Mouse (Mus musculus): ENCODE results near the gene Wwox. TPM values are rescaled to one million over a fixed set of nuclear protein-coding genes. Genes with fewer than 3 reads are reported as not detected.

The Wwox gene
- polyA plus RNA-seq, 2 experiments, result 2.5 to 2.6 TPM

DNA sequence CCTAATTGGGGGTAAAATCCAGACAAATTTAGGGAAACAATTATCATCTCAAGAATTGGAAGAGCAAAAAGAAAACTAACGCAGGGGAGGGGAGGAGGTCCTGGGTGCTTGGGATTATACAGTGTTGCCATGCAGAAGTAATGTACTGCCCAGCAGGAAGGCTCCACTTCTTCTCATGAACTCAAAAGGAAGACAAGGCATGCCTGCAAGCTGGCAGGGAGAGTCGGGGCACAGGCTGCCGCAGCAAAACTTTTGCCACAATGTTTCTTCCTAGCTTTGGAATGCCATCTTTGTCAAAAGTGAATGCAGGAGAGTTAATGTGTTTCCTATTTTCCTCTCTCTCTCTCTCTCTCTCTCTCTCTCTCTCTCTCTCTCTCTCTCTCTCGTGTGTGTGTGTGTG lies 163.6 kb downstream of the Wwox start:
- Histone ChIP-seq H3K4me2 (ENCODE audit: low read depth) (no peak overlapping the region), H3K36me3 (replicated peaks; ENCODE audit: control insufficient read depth, insufficient read depth, low read depth) (no peaks in the 10 kb centered on the region), H3K9me3 (ENCODE audit: control insufficient read depth, low read length) (no peaks in the 10 kb centered on the region), H3K9ac (replicated peaks) (no peak overlapping the region), H3K4me1 (replicated peaks; ENCODE audit: control insufficient read depth in 2 of 2, insufficient read depth in 2 of 2, low read length in 1 of 2) (peaks cover 0 to 3% of the 10 kb centered on the region in 2 experiments; a peak in 2 of 4 replicates), H3K27ac (no peak overlapping the region), H3K27me3 (ENCODE audit: control insufficient read depth, insufficient read depth, low read length) (no peaks in the 10 kb centered on the region), H3K4me3 (ENCODE audit: insufficient read depth in 1 of 2, low read depth in 2 of 2, low read length in 2 of 2) (no peak overlapping the region)
- TF ChIP-seq CTCF (IDR thresholded peaks at IDR 0.05; ENCODE audit: low read depth), result no peak
- TF ChIP-seq EP300 (IDR thresholded peaks at IDR 0.05; ENCODE audit: low read depth), result no peak
- no peak for DNase-seq (ENCODE audit: low read depth in 3 of 3, low spot score in 3 of 3)
- ATAC-seq (ENCODE audit: insufficient read depth), result no peak
- 68% methylated on average over 3 of the region's 4 CpGs for WGBS (ENCODE audit: insufficient replicate concordance)

GRCm38 (mm10) chr8:114603561-114603960 lies 164.1 kb downstream of the Wwox start:
- Histone ChIP-seq H3K4me3 (ENCODE audit: insufficient read depth in 1 of 2, low read depth in 2 of 2, low read length in 2 of 2) (no peak overlapping the region), H3K4me2 (ENCODE audit: low read depth) (no peak overlapping the region), H3K27me3 (ENCODE audit: control insufficient read depth, insufficient read depth, low read length) (no peaks in the 10 kb centered on the region), H3K9ac (replicated peaks) (no peak overlapping the region), H3K36me3 (replicated peaks; ENCODE audit: control insufficient read depth, insufficient read depth, low read depth) (no peaks in the 10 kb centered on the region), H3K9me3 (ENCODE audit: control insufficient read depth, low read length) (no peaks in the 10 kb centered on the region), H3K4me1 (replicated peaks; ENCODE audit: control insufficient read depth in 2 of 2, insufficient read depth in 2 of 2, low read length in 1 of 2) (peaks cover 0 to 3% of the 10 kb centered on the region in 2 experiments; a peak in 2 of 4 replicates), H3K27ac (no peak overlapping the region)
- DNase-seq (ENCODE audit: low read depth in 3 of 3, low spot score in 3 of 3) (no peak), ATAC-seq (ENCODE audit: insufficient read depth) (no peak)
- 36% methylated on average over 6 of the region's 6 CpGs for WGBS (ENCODE audit: insufficient replicate concordance)
- TF ChIP-seq CTCF (IDR thresholded peaks at IDR 0.05; ENCODE audit: low read depth), result no peak
- no peak for TF ChIP-seq EP300 (IDR thresholded peaks at IDR 0.05; ENCODE audit: low read depth)

- H3K27me3 ChIP-seq (ENCODE audit: control insufficient read depth, insufficient read depth, low read length), result no peaks in the 10 kb centered on the region
Observed at GRCm38 (mm10) chr8:114604315-114604714, 164.9 kb downstream of the Wwox start.

DNA sequence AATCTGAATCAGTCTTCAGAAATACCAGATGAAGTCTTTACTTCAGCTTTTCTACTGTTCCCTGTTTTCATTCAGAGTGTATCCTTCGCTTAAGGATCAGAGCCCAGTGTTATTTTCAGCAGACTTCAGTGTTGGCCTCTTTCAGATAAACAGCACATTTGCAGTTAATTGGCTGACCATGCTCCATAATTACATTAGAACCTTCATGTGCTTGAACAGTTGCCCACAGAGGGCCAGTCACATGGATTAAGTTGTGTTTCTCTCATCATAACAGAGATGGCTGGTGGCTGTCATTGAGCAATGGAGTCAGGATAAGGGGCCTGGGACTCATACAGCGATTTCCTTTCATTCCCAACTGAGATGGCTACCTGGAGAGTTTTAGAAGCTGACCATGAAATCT lies 166.2 kb downstream of the Wwox start:
- 61% methylated on average over 2 of the region's 2 CpGs for WGBS (ENCODE audit: insufficient replicate concordance)
- H3K4me1 ChIP-seq (replicated peaks; ENCODE audit: control insufficient read depth in 2 of 2, insufficient read depth in 2 of 2, low read length in 1 of 2), result 0 out of 4 replicates have a peak, but pooled peaks cover 0 to 2% of the 10 kb centered on the region in 2 experiments
- H3K27me3 ChIP-seq (ENCODE audit: control insufficient read depth, insufficient read depth, low read length), result no peaks in the 10 kb centered on the region
- H3K9me3 ChIP-seq (ENCODE audit: control insufficient read depth, low read length), result no peaks in the 10 kb centered on the region
- ATAC-seq (ENCODE audit: insufficient read depth) (no peak), DNase-seq (ENCODE audit: low read depth in 3 of 3, low spot score in 3 of 3) (no peak)
- H3K27ac ChIP-seq, result no peak overlapping the region
- no peak overlapping the region for H3K4me2 ChIP-seq (ENCODE audit: low read depth)
- H3K9ac ChIP-seq (replicated peaks), result no peak overlapping the region
- no peaks in the 10 kb centered on the region for H3K36me3 ChIP-seq (replicated peaks; ENCODE audit: control insufficient read depth, insufficient read depth, low read depth)
- no peak overlapping the region for H3K4me3 ChIP-seq (ENCODE audit: insufficient read depth in 1 of 2, low read depth in 2 of 2, low read length in 2 of 2)
- TF ChIP-seq EP300 (IDR thresholded peaks at IDR 0.05; ENCODE audit: low read depth) (no peak), CTCF (IDR thresholded peaks at IDR 0.05; ENCODE audit: low read depth) (no peak)

More at GRCm38 (mm10) chr8:114604315-114604714, 164.9 kb downstream of the Wwox start:
- Histone ChIP-seq H3K4me3 (ENCODE audit: insufficient read depth in 1 of 2, low read depth in 2 of 2, low read length in 2 of 2) (no peak overlapping the region), H3K27ac (no peak overlapping the region), H3K9ac (replicated peaks) (no peak overlapping the region), H3K4me2 (ENCODE audit: low read depth) (no peak overlapping the region), H3K9me3 (ENCODE audit: control insufficient read depth, low read length) (no peaks in the 10 kb centered on the region), H3K36me3 (replicated peaks; ENCODE audit: control insufficient read depth, insufficient read depth, low read depth) (no peaks in the 10 kb centered on the region), H3K4me1 (replicated peaks; ENCODE audit: control insufficient read depth in 2 of 2, insufficient read depth in 2 of 2, low read length in 1 of 2) (peaks cover 0 to 3% of the 10 kb centered on the region in 2 experiments; a peak in 2 of 4 replicates)
- ATAC-seq (ENCODE audit: insufficient read depth), result no peak
- no peak for DNase-seq (ENCODE audit: low read depth in 3 of 3, low spot score in 3 of 3)
- no peak for TF ChIP-seq CTCF (IDR thresholded peaks at IDR 0.05; ENCODE audit: low read depth)
- TF ChIP-seq EP300 (IDR thresholded peaks at IDR 0.05; ENCODE audit: low read depth), result no peak
- 64% methylated on average over 16 of the region's 16 CpGs for WGBS (ENCODE audit: insufficient replicate concordance)

DNA sequence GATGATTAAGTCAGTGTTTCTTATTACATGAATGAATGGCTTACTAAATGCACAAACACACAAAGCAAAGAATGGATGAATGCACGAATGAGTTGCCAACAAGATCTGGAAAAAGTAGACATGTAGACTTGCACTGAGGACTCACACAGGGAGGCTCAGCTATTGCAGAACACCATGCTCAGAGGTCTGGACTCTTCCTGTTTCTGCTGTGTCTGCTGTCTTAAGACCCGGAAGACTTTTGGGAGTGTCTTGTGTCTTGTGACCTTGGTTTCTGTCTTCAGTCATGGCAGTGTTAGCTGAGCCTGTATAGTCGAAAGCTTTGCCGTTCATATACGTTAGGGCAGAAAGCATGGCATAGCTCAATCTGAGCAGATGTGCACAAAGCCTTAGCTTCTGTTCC lies 169.9 kb downstream of the Wwox start:
- TF ChIP-seq CTCF (IDR thresholded peaks at IDR 0.05; ENCODE audit: low read depth) (no peak), EP300 (IDR thresholded peaks at IDR 0.05; ENCODE audit: low read depth) (no peak)
- H3K4me2 ChIP-seq (ENCODE audit: low read depth), result no peak overlapping the region
- no peaks in the 10 kb centered on the region for H3K36me3 ChIP-seq (replicated peaks; ENCODE audit: control insufficient read depth, insufficient read depth, low read depth)
- DNase-seq (ENCODE audit: low read depth in 3 of 3, low spot score in 3 of 3), result no peak
- no peaks in the 10 kb centered on the region for H3K27me3 ChIP-seq (ENCODE audit: control insufficient read depth, insufficient read depth, low read length)
- H3K9ac ChIP-seq (replicated peaks), result no peak overlapping the region
- H3K9me3 ChIP-seq (ENCODE audit: control insufficient read depth, low read length), result no peaks in the 10 kb centered on the region
- ATAC-seq (ENCODE audit: insufficient read depth), result no peak
- 68% methylated on average over 5 of the region's 5 CpGs for WGBS (ENCODE audit: insufficient replicate concordance)
- H3K4me1 ChIP-seq (replicated peaks; ENCODE audit: control insufficient read depth in 2 of 2, insufficient read depth in 2 of 2, low read length in 1 of 2), result peaks cover 0 to 9% of the 10 kb centered on the region in 2 experiments; a peak in 1 of 4 replicates
- H3K4me3 ChIP-seq (ENCODE audit: insufficient read depth in 1 of 2, low read depth in 2 of 2, low read length in 2 of 2), result no peak overlapping the region
- no peak overlapping the region for H3K27ac ChIP-seq

Measured in liver, embryonic 14.5 days (tissue).